9 mouse cellular contexts compared by ENCODE assay signal in genomic region chr10:95475923-95476322, GRCm38 (mm10). TPM values are rescaled to one million over a fixed set of nuclear protein-coding genes. Genes with fewer than 3 reads are reported as not detected.
DNase-seq lines count a peak whose midpoint lies in the region; ATAC-seq and TF ChIP-seq lines count a peak whose summit lies in the region.
"Had no signal": no experiment of that assay in that cellular context is flagged by ENCODE, and none has a peak within 500 bp of the region (broad histone marks: within the 10 kb centered on the region; RNA-seq: fewer than 3 reads in every experiment).

No protein-coding gene starts in this region.

- WGBS in midbrain, embryonic 11.5 days: 18% methylated on average over 10 of the region's 10 CpGs

- intact Hi-C loops in left cerebral cortex, adult 2 months (cut with DNase I): loop anchor here (1.0 to 10.0 kb wide), 4 partner anchors 371 to 851 kb away; no protein-coding TSS in a partner anchor

- H3K4me2 ChIP-seq in midbrain, embryonic 11.5 days: no peak overlapping the region
- H3K4me2 ChIP-seq: stomach, embryonic 15.5 days had no signal

- H3K27me3 ChIP-seq in midbrain, embryonic 11.5 days (ENCODE audit: control insufficient read depth, insufficient read depth, low read length): no peaks in the 10 kb centered on the region
- H3K27me3 ChIP-seq: stomach, embryonic 15.5 days had no signal

- H3K4me1 ChIP-seq in midbrain, embryonic 11.5 days (ENCODE audit: control insufficient read depth, insufficient read depth, low read length): no peaks in the 10 kb centered on the region
- H3K4me1 ChIP-seq: stomach, embryonic 15.5 days had no signal

- no peak overlapping the region for H3K27ac ChIP-seq in left cerebral cortex, adult 2 months
- H3K27ac ChIP-seq in midbrain, embryonic 11.5 days (ENCODE audit: low read depth, low read length): no peak overlapping the region
- H3K27ac ChIP-seq: stomach, embryonic 15.5 days had no signal

- H3K9me3 ChIP-seq in midbrain, embryonic 11.5 days (ENCODE audit: control insufficient read depth, low read length): no peaks in the 10 kb centered on the region
- H3K9me3 ChIP-seq: stomach, embryonic 15.5 days had no signal

- H3K9ac ChIP-seq in midbrain, embryonic 11.5 days (ENCODE audit: low read length): no peak overlapping the region
- H3K9ac ChIP-seq: stomach, embryonic 15.5 days had no signal

- H3K36me3 ChIP-seq in midbrain, embryonic 11.5 days (ENCODE audit: control insufficient read depth, insufficient read depth, low read length): no peaks in the 10 kb centered on the region
- H3K36me3 ChIP-seq: stomach, embryonic 15.5 days had no signal

- H3K4me3 ChIP-seq in left cerebral cortex, adult 2 months: no peak overlapping the region
- no peak overlapping the region for H3K4me3 ChIP-seq in midbrain, embryonic 11.5 days (ENCODE audit: low read depth, low read length)
- H3K4me3 ChIP-seq: stomach, embryonic 15.5 days had no signal

- peak; percentile 93 for TF ChIP-seq CTCF in left cerebral cortex, adult 2 months (IDR thresholded peaks at IDR 0.05)

- ATAC-seq in midbrain, embryonic 11.5 days (ENCODE audit: low FRiP score): peak; percentile 73; the same call in 1 of the 2 replicates

- peak; percentile 81 for DNase-seq in T-cell, adult 2 months (ENCODE audit: low spot score)
- peak; percentile 78 to 80 for DNase-seq in cerebellum, adult 18-20 months
- DNase-seq in forelimb bud, embryonic 11.5 days (ENCODE audit: low read depth, low spot score): peak; percentile 85
- DNase-seq in hindlimb bud, embryonic 11.5 days (ENCODE audit: extremely low spot score, low read depth, low spot score): peak; percentile 82
- peak; percentile 79 to 89 for DNase-seq in left cerebral cortex, adult 2 months (ENCODE audit: extremely low spot score in 1 of 2, low spot score in 2 of 2)
- DNase-seq in midbrain, embryonic 11.5 days (ENCODE audit: low spot score, missing footprints): peak; percentile 97
- peak; percentile 53 to 61 for DNase-seq in right cerebral cortex, postnatal 36 days (ENCODE audit: low spot score in 2 of 2)
- peak; percentile 71 to 88 for DNase-seq in urinary bladder, postnatal 4 days (ENCODE audit: low spot score in 2 of 2)

RNA-seq across cellular contexts. Expression of gene Mrpl42, which starts 25.8 kb away (rescaled TPM):
- 10 to 100 TPM; 69.0 to 71.2 TPM for total RNA-seq in left cerebral cortex, adult 2 months (2021)
- 316 and 343 TPM in 2 replicates for polyA plus RNA-seq in midbrain, embryonic 11.5 days (2014; fragmentation: Nextera tagmentation; extraction: Ambion mirVana)

RNA-seq across cellular contexts. Expression of gene Ube2n, which starts 39.0 kb away (rescaled TPM):
- 100 to 1,000 TPM; 196 to 198 TPM for total RNA-seq in left cerebral cortex, adult 2 months (2021)
- 518 and 522 TPM in 2 replicates for polyA plus RNA-seq in midbrain, embryonic 11.5 days (2014; fragmentation: Nextera tagmentation; extraction: Ambion mirVana)

RNA-seq across cellular contexts. Expression of gene Socs2, which starts 58.9 kb away (rescaled TPM):
- 10 to 100 TPM; 26.4 to 33.7 TPM for total RNA-seq in left cerebral cortex, adult 2 months (2021)
- polyA plus RNA-seq in midbrain, embryonic 11.5 days (2014; fragmentation: Nextera tagmentation; extraction: Ambion mirVana): 28.8 and 30.5 TPM in 2 replicates
